Comparison of ENCODE assay signal across 7 mouse cellular contexts in the genomic region with DNA sequence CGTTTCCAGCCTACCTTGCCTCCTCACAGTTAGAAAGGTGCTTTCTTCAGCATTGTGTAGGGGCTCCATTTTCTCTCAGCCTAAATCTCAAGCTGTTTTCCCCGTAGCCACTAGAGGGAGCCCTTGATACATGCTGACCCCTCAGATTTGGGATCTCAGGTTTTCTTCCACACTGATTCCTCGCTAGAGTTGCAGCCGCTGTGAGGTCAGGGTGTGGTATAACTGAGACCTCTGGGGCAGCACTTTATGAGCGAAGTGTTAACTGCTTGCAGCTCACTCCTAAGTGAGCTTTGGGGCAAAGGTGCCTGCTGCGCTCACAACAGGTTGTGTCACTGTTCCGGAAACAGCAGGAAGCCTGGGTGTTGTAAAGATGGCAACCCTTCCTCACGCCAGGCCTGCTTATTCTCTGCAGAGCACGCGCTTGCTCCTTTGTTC. TPM values are rescaled to one million over a fixed set of nuclear protein-coding genes. Genes with fewer than 3 reads are reported as not detected.
DNase-seq lines count a peak whose midpoint lies in the region; ATAC-seq and TF ChIP-seq lines count a peak whose summit lies in the region.

No protein-coding gene starts in this region.

- peak; percentile 94 for TF ChIP-seq CTCF in gastrocnemius, adult 2 months (IDR thresholded peaks at IDR 0.05)
- TF ChIP-seq CTCF in left cerebral cortex, adult 2 months (IDR thresholded peaks at IDR 0.05), result peak; percentile 95

- DNase-seq in adipocyte (ENCODE audit: low spot score), result peak; percentile 81
- DNase-seq in cerebellum, postnatal 36 days, result peak; percentile 58 to 76
- peak; percentile 78 for DNase-seq in gastrocnemius, adult 2 months
- DNase-seq in hindlimb bud, embryonic 11.5 days (ENCODE audit: extremely low spot score, low read depth, low spot score), result peak; percentile 88
- DNase-seq in left cerebral cortex, adult 2 months (ENCODE audit: extremely low spot score in 1 of 2, low spot score in 2 of 2), result peak; percentile 73 to 79
- DNase-seq in right cerebral cortex, postnatal 10 days (ENCODE audit: low spot score in 2 of 2), result peak; percentile 80 to 83

- peak overlapping the region; percentile 92 for H3K27ac ChIP-seq in gastrocnemius, adult 2 months
- H3K27ac ChIP-seq in left cerebral cortex, adult 2 months, result no peak overlapping the region

- peak overlapping the region; percentile 21 for H3K4me3 ChIP-seq in gastrocnemius, adult 2 months
- H3K4me3 ChIP-seq in left cerebral cortex, adult 2 months, result no peak overlapping the region

- ATAC-seq in megakaryocyte progenitor cell, adult 5-6 weeks (replicated peaks; ENCODE audit: poor library complexity), result peak; percentile 90

- intact Hi-C loops in gastrocnemius, adult 2 months (cut with DNase I), result loop anchor here (2.0 to 10.0 kb wide), 5 partner anchors 53 to 278 kb away; no protein-coding TSS in a partner anchor
- intact Hi-C loops in left cerebral cortex, adult 2 months (cut with DNase I), result loop anchor here (1.0 to 10.0 kb wide), 7 partner anchors 56 to 1416 kb away; a partner anchor contains a TSS

RNA-seq across cellular contexts. Expression of a gene that starts 28.3 kb away (rescaled TPM):
- 10 to 100 TPM; 72.6 to 73.2 TPM for total RNA-seq in gastrocnemius, adult 2 months (2021)
- total RNA-seq in left cerebral cortex, adult 2 months (2021), result 1 to 10 TPM; 4.0 to 5.8 TPM
- 0.05 TPM in 1 of 2 replicates, not detected in the other for total RNA-seq in megakaryocyte progenitor cell, adult 5-6 weeks (2015)
- 0.03 and 0.17 TPM in 2 replicates for total RNA-seq in megakaryocyte progenitor cell, adult 5-6 weeks (2017)

RNA-seq across cellular contexts. Expression of a gene that starts 48.6 kb away (rescaled TPM):
- total RNA-seq in gastrocnemius, adult 2 months (2021), result 10 to 100 TPM; 15.6 to 20.0 TPM
- 10 to 100 TPM; 37.6 to 39.3 TPM for total RNA-seq in left cerebral cortex, adult 2 months (2021)
- 131 and 140 TPM in 2 replicates for total RNA-seq in megakaryocyte progenitor cell, adult 5-6 weeks (2015)
- 109 and 155 TPM in 2 replicates for total RNA-seq in megakaryocyte progenitor cell, adult 5-6 weeks (2017)

RNA-seq across cellular contexts. Expression of a gene that starts 60.0 kb away (rescaled TPM):
- 10 to 100 TPM; 67.8 to 83.3 TPM for total RNA-seq in gastrocnemius, adult 2 months (2021)
- 10 to 100 TPM; 45.3 to 50.5 TPM for total RNA-seq in left cerebral cortex, adult 2 months (2021)
- total RNA-seq in megakaryocyte progenitor cell, adult 5-6 weeks (2015), result 60.9 and 62.8 TPM in 2 replicates
- total RNA-seq in megakaryocyte progenitor cell, adult 5-6 weeks (2017), result 141 and 174 TPM in 2 replicates

Comparison
In these comparisons a context has a peak if more than half of its experiments do, and no peak if none do; other contexts are left out.
1. RNA of a gene that starts 28.3 kb away (total RNA-seq): 72.6 to 73.2 TPM in gastrocnemius, adult 2 months; 4.0 to 5.8 TPM in left cerebral cortex, adult 2 months and 0.03 to 0.17 TPM in megakaryocyte progenitor cell, adult 5-6 weeks; every median in the first group is over 10 times any median in the second.
2. Peak in every context shown above with its lines, with median percentiles within 50 percentile points of each other: DNase-seq.